Mouse (Mus musculus) adipocyte (in vitro differentiated cells): ENCODE data around the gene Olfr228.
"Not testable (repeated sequence)": the region's sequence is repeated elsewhere in the genome, so short reads cannot be mapped to it uniquely, and the experiment has no call there.

Experiments
- DNase-seq: peaks from one replicate; pipeline ENCODE4 v3.0.0-alpha.2; 2016; ENCODE audit warnings: low spot score

The Olfr228 gene

GRCm38 (mm10) chr2:86487286-86487685 lies at the start of gene Olfr228:
Gene Olfr228, minus strand, starts transcription at chr2:86487386.
- no peak for DNase-seq

- no peak for DNase-seq
These were observed 43.8 kb upstream of the Olfr228 start for GRCm38 (mm10) chr2:86530991-86531390.

GRCm38 (mm10) chr2:86508161-86508560 lies 21.0 kb upstream of the Olfr228 start, which contains the start of gene Olfr1076:
Gene Olfr1076, plus strand, starts transcription at chr2:86508461.
- no peak for DNase-seq

- no peak for DNase-seq
These were observed 22.6 kb downstream of the Olfr228 start for GRCm38 (mm10) chr2:86464442-86465109.

GRCm38 (mm10) chr2:86460434-86460833 lies 26.8 kb downstream of the Olfr228 start:
- DNase-seq = no peak

GRCm38 (mm10) chr2:86456169-86456568 lies 31.0 kb downstream of the Olfr228 start, which contains the start of gene Olfr1066:
Gene Olfr1066, minus strand, starts transcription at chr2:86456269.
- no peak for DNase-seq

- DNase-seq = not testable (repeated sequence)
These were observed 36.7 kb downstream of the Olfr228 start, which contains the start of gene Olfr1065 for GRCm38 (mm10) chr2:86450491-86450890. Gene Olfr1065, minus strand, starts transcription at chr2:86450591.

GRCm38 (mm10) chr2:86442101-86442500 lies 45.1 kb downstream of the Olfr228 start:
- DNase-seq = not testable (repeated sequence)
